Mouse (Mus musculus): Measurements from ENCODE around the gene Ndufb8.
A peak's percentile ranks its signal among the peaks of the same experiment; 100 is the strongest.

The Ndufb8 gene

DNA sequence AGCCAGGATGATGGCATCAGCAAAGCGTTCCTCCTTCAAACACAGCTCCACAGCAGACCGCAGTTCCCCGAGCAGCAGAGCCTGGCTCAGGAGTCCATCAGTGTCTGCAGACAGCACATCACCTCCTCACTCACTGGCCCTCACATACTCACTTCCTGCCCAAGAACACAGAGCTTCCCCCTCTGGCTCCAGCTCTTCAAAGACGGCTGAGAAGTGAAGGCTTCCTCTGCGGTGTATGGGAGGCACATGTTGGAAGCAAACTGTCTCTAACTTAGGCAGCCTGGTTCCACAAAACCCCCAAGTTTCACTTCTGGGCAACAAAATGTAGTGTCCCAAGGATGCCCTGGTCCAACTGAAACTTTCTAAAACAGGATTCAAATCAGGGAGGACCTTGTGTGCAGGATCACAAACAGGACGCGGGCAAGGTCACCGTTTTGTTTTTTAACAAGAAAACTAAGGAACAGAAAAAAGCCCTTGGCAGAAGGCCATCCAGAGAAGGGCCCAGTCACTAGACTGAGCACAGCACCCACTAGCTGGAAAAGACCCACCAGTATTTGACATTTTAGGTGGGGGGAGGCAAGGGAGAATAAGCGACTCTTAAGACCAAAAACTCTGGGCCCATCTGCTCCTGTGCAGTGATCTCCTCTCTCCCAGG, 29.6 kb downstream of the Ndufb8 start:
- DNase-seq = no peak

DNA sequence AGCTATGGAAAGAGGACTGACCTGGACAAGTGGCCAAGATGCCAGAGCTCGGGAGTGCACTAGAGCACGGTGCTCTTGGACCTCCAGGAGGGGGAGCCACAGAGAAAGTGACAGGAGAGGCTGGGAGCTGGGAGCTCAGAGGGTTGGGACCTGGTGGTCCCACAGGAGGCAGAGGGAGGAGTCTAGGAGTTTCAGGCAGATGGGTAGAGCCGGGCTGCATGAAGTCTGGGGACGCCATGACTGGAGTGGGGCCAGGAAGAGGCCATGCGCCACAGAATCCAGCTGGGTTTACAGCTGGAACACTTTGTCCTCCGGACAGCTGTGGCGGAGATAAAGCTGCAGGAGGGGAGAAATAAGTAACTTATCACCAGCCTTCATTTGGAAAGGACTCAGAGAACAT, 36.1 kb downstream of the Ndufb8 start:
- no peak for DNase-seq

DNA sequence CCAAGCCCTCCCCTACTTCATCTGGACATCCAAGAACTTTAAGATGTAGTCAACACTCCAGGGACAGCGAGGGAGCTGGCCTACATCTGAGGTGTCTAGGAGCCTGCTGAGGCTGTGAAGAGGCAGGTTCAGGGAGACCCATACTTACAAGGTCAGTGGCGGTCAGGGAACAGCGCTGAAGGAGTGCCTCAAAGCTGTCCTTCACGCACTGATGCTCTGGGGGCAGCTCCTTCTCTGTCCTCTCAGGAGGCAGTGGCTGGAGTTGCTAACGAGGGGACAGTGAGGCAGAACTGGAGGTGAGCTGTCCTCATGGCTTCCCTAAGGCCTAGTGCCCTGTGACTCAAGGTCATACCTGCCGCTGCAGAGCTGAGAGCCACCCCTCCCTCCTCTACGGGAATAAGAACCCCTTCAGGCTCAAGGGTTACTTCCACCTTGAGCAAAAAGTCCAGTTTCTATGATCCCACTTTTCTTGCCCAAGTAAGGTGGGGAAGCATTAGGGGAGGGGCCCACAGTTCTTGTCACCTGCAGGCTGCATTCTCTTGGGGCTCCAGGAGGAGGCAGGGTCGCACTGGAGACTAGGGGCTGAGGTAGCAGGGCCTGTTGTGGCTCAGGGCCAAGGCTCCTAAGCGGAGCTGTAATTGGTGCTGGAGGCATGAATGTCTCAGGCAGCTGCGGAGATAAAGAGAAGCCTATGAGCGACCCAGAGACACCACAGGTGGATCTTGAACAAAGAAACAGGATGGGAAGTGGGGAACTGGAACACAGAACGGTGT, 37.1 kb downstream of the Ndufb8 start:
- no peak for DNase-seq

DNA sequence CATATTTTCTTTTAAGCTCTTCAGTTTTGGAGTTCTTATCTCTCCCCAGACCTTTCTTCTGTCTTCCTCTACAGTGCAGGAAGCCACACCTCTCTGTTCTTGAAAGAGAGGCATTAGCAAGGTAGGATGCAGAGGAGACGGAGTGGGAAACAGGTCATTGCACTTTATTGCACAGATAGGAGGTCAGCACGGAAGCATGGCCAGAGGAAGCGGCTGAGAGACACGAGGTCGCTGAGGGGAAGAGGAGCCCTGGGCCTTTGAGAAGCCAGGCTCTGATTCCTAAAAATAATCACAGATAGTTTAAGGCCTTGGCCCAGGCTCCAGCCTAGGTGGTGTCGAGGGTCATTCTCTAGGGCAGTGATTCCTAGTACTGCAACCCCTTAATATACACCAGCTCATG, 39.5 kb downstream of the Ndufb8 start:
- DNase-seq = no peak

DNA sequence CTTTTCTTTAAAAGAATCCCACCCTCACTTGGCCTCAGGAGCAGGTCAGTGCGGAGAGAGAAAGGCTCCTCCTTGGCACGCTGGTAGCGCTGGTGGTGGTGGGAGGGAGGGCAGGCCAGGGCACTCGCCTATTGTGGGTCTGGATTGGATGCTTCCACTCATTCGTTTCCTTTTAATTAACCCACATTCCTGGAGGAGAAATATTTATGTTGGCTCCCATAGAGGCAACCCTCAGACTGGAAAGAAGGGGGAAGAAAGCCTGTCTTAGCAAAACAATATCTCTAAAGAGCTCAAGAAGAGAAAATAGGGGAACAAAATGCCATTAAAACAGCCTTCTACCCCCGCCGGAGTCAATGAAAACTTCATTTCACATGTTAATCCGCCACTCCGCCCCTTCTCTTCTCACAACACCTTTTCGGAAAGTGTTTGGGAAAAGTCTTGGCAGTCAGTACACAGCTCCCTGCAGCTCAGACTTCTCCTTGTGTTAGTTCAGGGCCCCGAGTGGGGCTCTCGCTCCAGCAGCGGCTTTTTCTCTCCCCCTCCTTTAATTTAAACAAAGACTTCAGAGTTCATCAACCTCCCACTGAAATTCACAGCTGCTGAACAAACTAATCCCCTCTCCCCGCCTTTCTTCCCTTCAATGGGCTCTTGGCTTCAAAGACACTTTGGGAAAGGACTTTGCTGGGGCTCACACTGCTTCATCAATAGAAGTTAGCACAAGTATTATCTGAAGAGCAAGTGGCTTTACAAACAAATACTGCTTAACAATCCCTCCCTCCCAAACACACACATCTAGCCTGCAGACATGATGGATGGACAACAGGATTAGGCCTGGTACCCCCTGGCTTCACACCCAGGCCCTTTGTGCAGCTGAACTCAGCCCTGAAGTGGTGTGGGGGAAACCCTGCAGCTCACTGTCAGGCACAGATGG, 40.5 kb downstream of the Ndufb8 start:
- peak; percentile 70 for DNase-seq

DNA sequence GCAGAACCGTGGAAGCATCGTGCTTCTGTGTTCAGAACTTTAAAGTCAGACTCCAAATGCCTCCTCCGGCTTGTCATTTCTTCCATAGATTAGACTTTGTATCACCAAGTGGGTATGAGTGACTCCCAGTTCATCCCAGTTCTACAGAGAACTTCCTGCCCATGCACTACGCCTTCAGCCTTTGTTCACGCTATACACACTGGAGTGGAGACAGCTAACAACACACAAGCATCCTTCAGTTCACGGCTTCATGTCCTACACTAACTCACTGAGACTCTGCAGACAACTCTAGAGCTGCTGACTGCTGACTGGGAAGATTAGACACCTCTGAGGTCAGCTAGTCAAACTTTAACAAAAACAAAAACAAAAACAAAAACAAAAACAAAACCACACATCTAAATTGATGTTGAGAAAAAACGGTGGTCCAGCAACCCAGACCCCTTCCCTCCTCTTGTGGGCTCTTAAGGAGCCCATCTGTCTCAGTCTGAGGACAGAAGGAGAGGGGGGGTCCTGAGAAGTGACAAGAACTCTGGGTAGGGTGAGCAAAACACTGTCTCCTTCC, 41.2 kb downstream of the Ndufb8 start:
- no peak for DNase-seq

DNA sequence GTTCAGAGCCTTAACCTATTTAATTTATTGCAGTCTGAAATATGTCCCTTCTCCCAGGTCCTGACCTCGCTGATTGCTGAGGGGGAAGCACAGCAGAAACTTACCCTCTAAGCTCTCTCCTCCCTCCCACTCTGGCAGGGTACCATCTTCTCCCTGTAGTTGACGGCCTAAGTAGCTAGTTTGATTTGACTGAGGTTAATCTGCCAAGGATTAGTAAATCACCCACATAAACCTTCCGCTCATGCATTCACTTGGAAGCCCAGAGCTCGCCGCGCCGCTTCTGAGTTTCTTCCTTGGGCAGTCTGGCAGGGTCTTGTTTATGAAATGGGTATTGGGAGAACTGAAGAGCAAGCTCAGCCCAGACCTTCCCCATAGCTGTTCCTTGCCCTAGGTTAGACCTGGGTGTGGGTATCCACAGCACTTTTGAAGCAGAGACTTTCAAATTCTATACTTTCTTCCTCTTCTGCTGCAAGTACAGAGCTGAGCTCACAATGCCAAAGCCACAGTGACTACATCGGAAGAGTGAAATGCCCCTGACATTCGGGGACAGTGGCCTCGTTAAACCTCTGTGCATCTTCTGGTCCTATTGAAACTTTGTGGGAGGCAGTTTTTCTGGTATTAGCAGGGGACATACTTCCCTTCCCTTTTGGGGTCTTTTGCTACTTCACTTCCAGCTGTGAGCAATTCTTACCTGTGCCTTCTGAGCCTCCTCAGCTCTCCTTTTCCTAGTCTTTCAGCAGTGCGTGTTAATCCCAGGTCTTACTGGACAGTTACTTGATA, 42.0 kb downstream of the Ndufb8 start:
- no peak for DNase-seq

DNA sequence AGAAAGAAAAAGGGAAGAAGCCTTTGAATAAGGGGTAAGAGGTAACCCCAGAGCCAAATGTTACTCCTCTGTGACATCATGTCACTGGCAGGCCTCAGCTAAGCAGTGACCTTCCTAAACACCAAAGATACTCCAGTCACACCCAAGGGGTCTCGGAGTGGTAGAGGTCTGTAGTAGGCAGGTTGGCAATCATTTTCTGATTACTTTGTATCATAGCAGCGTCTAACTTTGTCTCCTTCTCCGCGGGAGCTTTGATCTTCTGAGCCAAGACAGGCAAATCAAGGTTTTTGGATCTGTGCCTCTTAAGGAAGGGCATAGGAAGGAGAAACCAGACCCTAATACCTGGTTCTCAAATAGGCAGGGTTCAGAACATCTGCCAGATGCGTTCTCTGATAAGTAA, 42.6 kb downstream of the Ndufb8 start:
- DNase-seq = no peak

DNA sequence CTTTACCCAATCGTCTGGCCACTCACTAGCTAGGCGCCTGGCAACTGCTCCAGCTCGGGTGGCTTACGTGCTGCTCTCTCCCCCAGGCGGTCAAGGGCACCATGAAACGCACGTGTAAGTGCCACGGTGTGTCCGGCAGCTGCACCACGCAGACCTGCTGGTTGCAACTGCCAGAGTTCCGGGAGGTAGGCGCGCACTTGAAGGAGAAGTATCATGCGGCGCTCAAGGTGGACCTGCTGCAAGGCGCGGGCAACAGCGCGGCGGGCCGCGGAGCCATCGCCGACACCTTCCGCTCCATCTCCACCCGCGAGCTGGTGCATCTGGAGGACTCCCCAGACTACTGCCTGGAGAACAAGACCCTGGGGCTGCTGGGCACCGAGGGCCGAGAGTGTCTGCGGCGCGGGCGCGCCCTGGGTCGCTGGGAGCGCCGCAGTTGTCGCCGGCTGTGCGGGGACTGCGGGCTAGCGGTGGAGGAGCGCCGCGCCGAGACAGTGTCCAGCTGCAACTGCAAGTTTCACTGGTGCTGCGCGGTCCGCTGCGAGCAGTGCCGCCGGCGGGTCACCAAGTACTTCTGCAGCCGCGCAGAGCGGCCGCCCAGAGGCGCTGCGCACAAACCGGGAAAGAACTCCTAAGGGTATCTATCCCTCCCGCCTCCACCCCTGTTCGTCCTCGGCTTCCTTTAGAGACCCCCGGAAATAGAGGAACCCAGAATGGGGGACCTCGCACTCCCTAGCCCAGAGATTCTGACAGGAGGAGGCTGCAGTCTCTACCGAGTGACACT, 43.6 kb downstream of the Ndufb8 start:
- peak; percentile 81 for DNase-seq

DNA sequence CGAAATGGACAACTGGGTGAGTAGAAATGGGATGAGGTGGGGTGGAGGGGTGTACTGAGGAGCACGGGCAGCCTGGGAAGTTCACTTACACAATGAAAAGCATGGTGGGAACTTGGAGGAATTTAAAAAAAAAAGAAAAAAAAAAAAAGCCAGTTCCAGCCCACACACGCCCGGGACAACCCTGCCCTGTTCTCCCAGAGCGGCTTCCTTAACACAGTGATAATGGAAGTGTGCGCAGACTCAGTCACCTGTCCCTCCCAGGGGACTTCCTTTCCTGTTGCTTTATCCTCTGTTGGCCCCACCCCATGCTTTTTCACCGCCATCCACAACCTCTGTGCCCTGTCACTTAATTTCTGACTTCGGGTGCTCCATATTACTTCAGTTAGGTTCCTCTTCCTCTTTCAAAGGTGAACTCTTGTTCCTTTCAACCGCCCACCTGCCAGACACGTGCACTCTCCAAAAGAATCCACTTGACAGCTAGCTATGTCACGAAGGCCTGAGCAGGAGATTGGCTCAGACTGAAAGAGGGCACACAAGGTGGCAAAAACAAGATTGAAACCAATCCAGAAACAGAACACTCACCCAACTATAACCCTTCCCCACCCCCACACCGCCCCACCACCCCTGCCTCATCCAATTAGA, 44.6 kb downstream of the Ndufb8 start:
- DNase-seq = no peak

DNA sequence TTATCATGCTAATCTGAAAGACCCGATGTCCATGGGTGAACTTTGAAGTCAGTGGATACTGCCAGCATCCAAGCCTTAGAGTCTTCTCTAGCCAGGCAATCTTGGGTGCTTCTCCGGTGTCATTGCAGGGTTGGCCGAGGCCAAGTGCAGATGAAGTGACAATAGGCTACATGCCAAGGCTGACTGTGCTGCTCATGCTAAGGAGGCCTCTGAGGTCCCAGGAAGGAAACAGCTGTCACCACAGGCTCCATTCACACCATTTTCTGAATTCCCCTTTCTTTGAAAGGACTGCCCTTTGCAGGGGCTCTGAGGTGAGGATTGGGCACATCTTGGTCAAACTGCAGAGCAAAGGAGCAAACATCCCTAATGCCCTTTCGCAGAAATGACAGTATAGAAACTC, 52.5 kb downstream of the Ndufb8 start:
- no peak for DNase-seq

DNA sequence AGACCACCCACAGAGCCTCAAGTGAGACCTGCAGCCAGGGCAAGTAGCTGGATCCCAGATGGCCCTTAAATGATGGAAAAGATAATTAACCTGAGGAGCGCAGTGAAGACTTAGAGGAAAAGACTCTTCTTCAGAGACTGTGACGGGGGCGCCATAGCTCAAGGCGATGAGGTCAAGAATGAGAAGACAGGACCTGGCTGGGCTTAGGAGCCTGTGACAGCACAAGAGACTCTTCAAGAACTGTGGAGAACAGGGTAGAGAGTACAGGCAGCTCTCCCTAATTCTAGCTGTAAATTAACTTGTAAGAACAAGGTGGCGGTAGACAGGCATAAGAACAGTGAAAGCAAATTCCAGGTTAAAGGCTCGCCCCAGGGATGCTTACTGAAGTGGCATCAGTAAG, 53.3 kb downstream of the Ndufb8 start:
- no peak for DNase-seq

DNA sequence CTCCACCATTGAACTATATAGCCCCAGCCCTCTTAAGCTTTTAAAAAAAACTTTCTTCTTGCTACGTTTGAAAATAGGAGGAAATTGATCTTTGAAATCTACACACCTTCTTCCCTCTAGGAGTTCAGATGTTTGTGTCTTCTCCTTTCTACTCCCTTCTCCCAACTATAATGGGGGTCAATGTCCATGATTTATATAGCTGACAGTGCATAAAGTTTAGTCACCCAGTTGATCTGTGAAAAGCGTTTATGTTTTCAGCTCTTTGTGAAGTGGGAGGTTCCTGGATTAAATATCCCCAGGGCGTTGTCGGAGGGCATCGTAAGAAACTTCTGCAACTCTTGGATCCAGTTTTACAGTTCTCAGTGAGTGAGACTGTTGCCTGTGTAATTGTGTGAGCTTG, 55.0 kb downstream of the Ndufb8 start:
- DNase-seq = no peak

DNA sequence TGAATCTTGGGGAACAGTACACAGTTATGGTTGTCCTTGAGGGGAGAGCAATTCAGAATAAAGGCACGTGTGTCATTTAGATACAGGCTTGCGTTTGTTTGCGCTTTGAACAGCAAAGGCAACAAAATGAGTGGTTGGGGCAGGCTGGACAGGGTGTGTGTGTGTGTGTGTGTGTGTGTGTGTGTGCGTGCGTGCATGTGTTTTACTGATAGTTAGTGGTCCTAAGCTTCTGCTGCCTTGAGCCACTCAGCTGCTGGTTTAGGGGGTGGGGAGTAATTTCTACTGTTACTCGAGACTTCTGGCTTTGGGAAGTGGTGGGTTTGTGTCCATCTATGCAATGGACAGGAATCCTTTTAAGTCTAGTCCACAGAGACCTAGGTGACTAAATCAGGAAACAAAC, 56.3 kb downstream of the Ndufb8 start:
- no peak for DNase-seq
